Mouse (Mus musculus) thymus, adult 2 months (tissue): ENCODE results near the gene Crybg3. TPM values are rescaled to one million over a fixed set of nuclear protein-coding genes. Genes with fewer than 3 reads are reported as not detected.

Source experiments
- DNase-seq: peaks from one replicate; pipeline ENCODE4 v3.0.0; 2021
- H3K27ac ChIP-seq: fragments of 200-500 bp; 2 replicates; pipeline ENCODE4 v1.5.1; 2012; ENCODE audit warnings: low read length, control low read depth; ENCODE audit not compliant: control insufficient read depth, insufficient read depth
- H3K27me3 ChIP-seq: fragments of 200-500 bp; 2 replicates; pipeline ENCODE4 v1.6.1; 2012; ENCODE audit warnings: mild to moderate bottlenecking, low read length, moderate library complexity, mixed read lengths; ENCODE audit not compliant: control insufficient read depth, insufficient read depth
- H3K36me3 ChIP-seq: fragments of 200-500 bp; 2 replicates; pipeline ENCODE4 v1.6.1; 2012; ENCODE audit warnings: mild to moderate bottlenecking, low read length, moderate library complexity; ENCODE audit not compliant: control insufficient read depth, insufficient read depth
- H3K4me1 ChIP-seq: fragments of 200-500 bp; replicated peaks from 2 replicates; pipeline ENCODE4 v1.6.1; 2012; ENCODE audit warnings: low read length; ENCODE audit not compliant: control insufficient read depth, insufficient read depth
- H3K4me3 ChIP-seq: fragments of 200-500 bp; 2 replicates; pipeline ENCODE4 v1.5.1; 2012; ENCODE audit warnings: mild to moderate bottlenecking, low read length, control low read depth, moderate library complexity; ENCODE audit not compliant: control insufficient read depth, insufficient read depth
- CTCF ChIP-seq: fragments of 200-500 bp; IDR thresholded peaks from 2 replicates; pipeline ENCODE4 v1.5.1; 2012; ENCODE audit warnings: mild to moderate bottlenecking, control low read depth, low read length, moderate library complexity, borderline replicate concordance; ENCODE audit not compliant: control insufficient read depth, poor library complexity, insufficient read depth; ENCODE audit errors: extremely low read depth
- POLR2A ChIP-seq: fragments of 200-500 bp; IDR thresholded peaks from 2 replicates; pipeline ENCODE4 v1.6.1; 2012; ENCODE audit warnings: mild to moderate bottlenecking, low read length, control low read depth, moderate library complexity; ENCODE audit not compliant: control insufficient read depth, poor library complexity, insufficient read depth; ENCODE audit errors: extremely low read depth
- WGBS: fragments of 180-500 bp; shearing (Covaris S2); methylation state at CpG from one replicate; pipeline ENCODE4 v1.1.7; 2018; 5-methylcytosine and 5-hydroxymethylcytosine counted together
- polyA plus RNA-seq: library from polyadenylated mRNA; depleted of rRNA; stranded (reverse); fragments of >200 nt; gene quantifications from 2 replicates; pipeline ENCODE4 v1.2.3, GENCODE M21; 2012

The Crybg3 gene
- polyA plus RNA-seq, 1 experiment = 1.0 TPM

GRCm38 (mm10) chr16:59567721-59568381 is 32.9 kb downstream of the Crybg3 start:
- DNase-seq = no peak
- H3K27me3 ChIP-seq = no peaks in the 10 kb centered on the region
- 66% methylated on average over 10 of the region's 10 CpGs for whole genome bisulfite sequencing
- H3K4me3 ChIP-seq = no peak overlapping the region
- H3K4me1 ChIP-seq = no peaks in the 10 kb centered on the region
- no peaks in the 10 kb centered on the region for H3K36me3 ChIP-seq
- no peak for TF ChIP-seq CTCF
- no peak for TF ChIP-seq POLR2A
- no peak overlapping the region for H3K27ac ChIP-seq

GRCm38 (mm10) chr16:59566437-59566836 is 34.3 kb downstream of the Crybg3 start:
- WGBS = 94% methylated on average over 4 of the region's 4 CpGs
- no peak overlapping the region for H3K4me3 ChIP-seq
- H3K4me1 ChIP-seq = no peaks in the 10 kb centered on the region
- H3K36me3 ChIP-seq = no peaks in the 10 kb centered on the region
- TF ChIP-seq POLR2A (no peak), CTCF (no peak)
- H3K27me3 ChIP-seq = no peaks in the 10 kb centered on the region
- no peak overlapping the region for H3K27ac ChIP-seq
- no peak for DNase-seq

- DNase-seq = no peak
- H3K4me1 ChIP-seq = no peaks in the 10 kb centered on the region
- TF ChIP-seq POLR2A = no peak
- TF ChIP-seq CTCF = no peak
- H3K27ac ChIP-seq = no peak overlapping the region
- 97% methylated on average over 2 of the region's 2 CpGs for WGBS
- H3K27me3 ChIP-seq = no peaks in the 10 kb centered on the region
- H3K4me3 ChIP-seq = no peak overlapping the region
- H3K36me3 ChIP-seq = no peaks in the 10 kb centered on the region
Observed at GRCm38 (mm10) chr16:59565631-59566030, 35.1 kb downstream of the Crybg3 start.

GRCm38 (mm10) chr16:59564025-59564424 is 36.8 kb downstream of the Crybg3 start:
- WGBS = 87% methylated on average over 5 of the region's 5 CpGs
- H3K27ac ChIP-seq = no peak overlapping the region
- no peak for DNase-seq
- no peaks in the 10 kb centered on the region for H3K4me1 ChIP-seq
- TF ChIP-seq CTCF (no peak), POLR2A (no peak)
- H3K36me3 ChIP-seq = no peaks in the 10 kb centered on the region
- no peak overlapping the region for H3K4me3 ChIP-seq
- H3K27me3 ChIP-seq = no peaks in the 10 kb centered on the region

- H3K27me3 ChIP-seq = no peaks in the 10 kb centered on the region
- DNase-seq = no peak
- no peaks in the 10 kb centered on the region for H3K4me1 ChIP-seq
- TF ChIP-seq POLR2A = no peak
- no peak for TF ChIP-seq CTCF
- no peak overlapping the region for H3K4me3 ChIP-seq
- H3K36me3 ChIP-seq = no peaks in the 10 kb centered on the region
- no peak overlapping the region for H3K27ac ChIP-seq
- 91% methylated on average over 22 of the region's 22 CpGs for WGBS
Observed at GRCm38 (mm10) chr16:59559300-59560200, 41.2 kb downstream of the Crybg3 start.

GRCm38 (mm10) chr16:59558916-59559299 is 41.9 kb downstream of the Crybg3 start:
- Histone ChIP-seq H3K4me1 (no peaks in the 10 kb centered on the region), H3K27ac (no peak overlapping the region), H3K27me3 (no peaks in the 10 kb centered on the region), H3K36me3 (no peaks in the 10 kb centered on the region), H3K4me3 (no peak overlapping the region)
- 92% methylated on average over 10 of the region's 10 CpGs for WGBS
- TF ChIP-seq POLR2A = no peak
- TF ChIP-seq CTCF = no peak
- no peak for DNase-seq
